Mouse (Mus musculus) layer of hippocampus, postnatal 36 days (tissue): Measurements from ENCODE around the gene Myh2. TPM values are rescaled to one million over a fixed set of nuclear protein-coding genes. Genes with fewer than 3 reads are reported as not detected.
A peak's percentile ranks its signal among the peaks of the same experiment; 100 is the strongest.

ENCODE experiments used
- DNase-seq, 2 experiments: peaks; one replicate each; pipeline ENCODE4 v3.0.0; 2022
- total RNA-seq, 2 experiments: library from RNA; stranded (reverse); gene quantifications; 2 replicates each; pipeline ENCODE4 v1.2.3; 2021

Myh2 gene
- total RNA-seq, 2 experiments from 2014 or later, result 0.13 to 0.15 TPM

- DNase-seq, result peak; percentile 38 to 52
Observed at GRCm38 (mm10) chr11:67153123-67153522, 17.7 kb upstream of the Myh2 start.

DNA sequence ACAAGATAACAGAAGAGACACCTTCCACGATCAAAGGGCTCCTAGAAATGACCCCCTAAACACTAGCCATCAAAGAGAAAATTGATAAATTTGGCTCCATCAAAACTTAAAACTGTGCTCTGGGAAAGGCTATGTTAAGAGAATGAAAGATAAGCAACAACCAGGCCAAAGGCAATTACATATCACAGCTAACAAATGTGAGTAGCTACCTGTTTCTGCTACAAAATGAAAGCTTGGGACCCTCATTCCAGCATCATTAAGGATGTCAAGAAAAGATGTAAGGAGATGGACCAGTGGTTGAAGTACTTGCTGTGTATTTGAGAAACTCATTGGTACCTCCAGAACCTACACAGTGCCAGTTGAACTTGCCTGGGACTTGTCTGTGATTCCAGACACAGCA is 17.0 kb upstream of the Myh2 start:
- DNase-seq, result no peak

DNA sequence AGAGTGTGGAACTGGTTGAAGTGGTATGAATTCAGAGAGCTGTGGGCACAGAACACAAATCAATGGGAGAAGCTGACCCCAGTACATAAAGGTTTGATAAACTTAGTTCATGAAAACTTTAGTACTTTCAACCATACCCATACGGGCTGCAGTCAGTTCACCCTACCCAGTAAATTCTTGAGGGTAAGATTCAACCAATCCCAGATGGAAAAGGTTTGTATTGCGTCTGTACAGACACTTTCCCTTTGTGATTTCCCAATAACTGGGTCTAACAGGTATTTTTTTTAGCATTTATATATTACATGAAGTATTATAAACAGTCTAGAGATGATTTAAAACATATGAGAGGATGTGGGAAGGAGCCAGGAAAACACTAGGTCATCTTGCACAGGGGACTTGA is 15.2 kb upstream of the Myh2 start:
- no peak for DNase-seq

- DNase-seq, result no peak
Observed at GRCm38 (mm10) chr11:67160131-67160530, 10.7 kb upstream of the Myh2 start.

DNA sequence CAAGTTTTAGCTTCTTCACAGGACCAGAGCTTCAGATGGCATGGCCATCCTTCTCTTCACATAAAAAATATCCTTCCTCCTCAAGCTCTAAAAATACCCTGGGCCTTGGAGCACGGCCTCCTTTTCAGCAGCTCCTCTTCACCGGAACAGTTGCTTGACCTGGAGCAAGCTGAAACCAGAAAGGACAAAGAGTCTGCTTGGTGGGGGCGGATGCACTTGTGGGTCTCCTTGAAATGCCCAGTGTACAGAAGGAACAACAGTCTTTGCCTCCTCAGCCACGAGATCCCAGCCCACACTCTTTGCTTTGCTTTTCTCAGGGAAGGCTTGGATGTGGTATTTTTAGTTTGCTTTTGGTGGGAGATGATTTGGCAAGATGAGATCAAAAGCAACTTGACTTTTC is 7.1 kb upstream of the Myh2 start:
- DNase-seq, result no peak

DNA sequence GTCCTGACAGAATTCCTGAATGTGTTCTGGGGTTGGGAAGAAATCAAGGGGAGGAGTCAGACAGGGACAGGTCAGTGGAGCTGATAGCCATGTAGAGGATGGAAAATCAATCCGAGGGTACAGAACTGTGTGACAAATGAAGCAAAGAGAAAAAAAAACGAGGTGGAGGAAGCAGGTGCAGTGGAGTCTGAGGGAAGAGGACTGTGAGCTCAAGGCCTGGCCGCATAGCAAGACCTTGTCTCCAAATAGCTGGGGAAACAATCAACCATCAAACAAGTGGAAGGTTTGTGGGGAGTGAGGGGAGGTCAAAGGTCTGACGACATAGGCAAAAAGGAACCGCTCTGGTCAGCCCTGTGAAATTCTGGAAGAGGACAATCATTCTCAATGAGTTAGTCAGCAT is 6.0 kb upstream of the Myh2 start:
- no peak for DNase-seq

GRCm38 (mm10) chr11:67169301-67169700 is 1.5 kb upstream of the Myh2 start:
- DNase-seq, result no peak

DNA sequence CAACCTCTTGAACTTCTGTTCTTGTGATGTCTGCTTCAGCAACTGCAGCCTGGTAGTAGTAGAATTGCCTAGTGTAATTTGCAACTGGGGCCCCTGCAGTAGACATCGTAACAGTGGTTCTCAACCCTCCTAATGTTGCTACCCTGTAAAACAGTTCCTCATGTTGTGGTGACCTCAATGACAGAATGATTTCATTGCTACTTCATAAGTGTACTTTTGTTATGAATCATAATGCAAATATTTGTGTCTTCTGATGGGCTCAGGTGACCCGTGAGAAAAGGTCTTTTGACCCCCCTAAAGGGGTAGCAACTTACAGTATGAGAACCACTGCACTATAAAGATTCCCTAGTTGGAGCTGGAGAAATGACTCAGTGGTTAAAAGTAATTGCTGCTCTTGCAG is 1.6 kb downstream of the Myh2 start:
- DNase-seq, result no peak

DNA sequence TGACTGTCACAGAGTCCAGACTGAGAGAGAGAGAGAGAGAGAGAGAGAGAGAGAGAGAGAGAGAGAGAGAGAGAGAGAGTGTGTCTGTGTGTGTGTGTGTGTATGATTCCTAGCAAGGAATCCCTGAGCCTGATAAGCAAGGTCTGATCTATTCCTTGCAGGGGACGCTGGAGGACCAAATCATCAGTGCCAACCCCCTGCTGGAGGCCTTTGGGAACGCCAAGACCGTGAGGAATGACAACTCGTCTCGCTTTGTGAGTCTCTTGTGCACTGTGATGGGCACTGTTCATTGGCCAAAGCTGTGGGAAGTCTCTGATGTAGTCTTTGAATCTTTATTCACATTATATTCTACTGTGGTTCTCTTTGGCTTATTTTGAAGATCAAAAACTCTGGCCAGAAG is 5.5 kb downstream of the Myh2 start:
- no peak for DNase-seq

DNA sequence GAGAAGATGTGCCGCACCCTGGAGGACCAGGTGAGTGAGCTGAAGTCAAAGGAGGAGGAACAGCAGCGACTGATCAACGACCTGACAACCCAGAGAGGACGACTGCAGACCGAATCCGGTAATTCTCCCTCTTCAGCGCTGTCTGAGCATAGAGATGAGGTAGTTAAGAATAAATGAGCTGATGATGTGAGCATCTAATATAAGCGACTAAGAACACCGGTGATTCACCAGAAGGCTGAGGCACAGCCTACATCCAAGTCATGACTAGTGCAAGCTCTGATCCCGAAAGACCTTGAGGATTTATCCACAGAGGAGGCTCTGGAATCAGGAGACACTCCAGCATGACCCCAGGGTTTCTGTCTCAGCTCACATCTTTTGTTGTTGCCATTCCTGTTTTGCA is 19.5 kb downstream of the Myh2 start:
- no peak for DNase-seq

- no peak for DNase-seq
Observed at GRCm38 (mm10) chr11:67190814-67191213, 20.0 kb downstream of the Myh2 start.

DNA sequence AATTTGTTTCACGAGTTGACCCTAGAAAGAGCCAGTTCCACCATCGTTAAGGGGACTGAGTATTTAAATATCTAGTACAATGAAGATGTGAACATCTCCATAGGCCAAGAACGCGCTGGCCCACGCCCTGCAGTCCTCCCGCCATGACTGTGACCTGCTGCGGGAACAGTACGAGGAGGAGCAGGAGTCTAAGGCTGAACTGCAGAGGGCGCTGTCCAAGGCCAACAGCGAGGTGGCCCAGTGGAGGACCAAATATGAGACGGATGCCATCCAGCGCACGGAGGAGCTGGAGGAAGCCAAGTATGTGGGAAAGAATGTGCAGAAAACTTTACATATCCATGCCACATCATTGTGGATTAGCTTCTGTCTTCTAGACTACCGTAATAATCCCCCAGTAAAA is 20.7 kb downstream of the Myh2 start:
- no peak for DNase-seq

GRCm38 (mm10) chr11:67199321-67199720 is 28.5 kb downstream of the Myh2 start:
- DNase-seq, result no peak

DNA sequence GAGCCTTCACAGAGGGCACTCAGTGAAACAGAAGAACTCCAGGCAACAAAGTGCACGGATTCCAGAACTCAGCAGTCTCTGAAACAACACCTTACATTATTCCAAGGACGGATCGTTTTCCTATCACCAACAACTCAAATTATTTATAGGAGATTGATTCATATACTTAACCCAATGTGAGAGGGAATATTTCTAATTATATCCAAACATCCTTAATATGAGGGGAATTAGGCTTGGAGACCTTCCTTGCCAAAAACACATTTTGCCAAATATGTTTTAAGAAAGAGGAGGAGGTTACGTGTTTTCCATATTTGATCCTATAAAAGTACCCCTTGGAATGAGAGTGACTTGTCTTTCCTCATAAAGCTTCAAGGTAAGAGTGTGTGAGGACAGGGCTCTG is 28.9 kb downstream of the Myh2 start, which contains the start of gene Myh1:
Gene Myh1 (plus strand): TSS at position 301 of the 400 bp plus-strand sequence.
- DNase-seq, result no peak

- DNase-seq, result no peak
Observed at GRCm38 (mm10) chr11:67204766-67205165, 33.9 kb downstream of the Myh2 start.

DNA sequence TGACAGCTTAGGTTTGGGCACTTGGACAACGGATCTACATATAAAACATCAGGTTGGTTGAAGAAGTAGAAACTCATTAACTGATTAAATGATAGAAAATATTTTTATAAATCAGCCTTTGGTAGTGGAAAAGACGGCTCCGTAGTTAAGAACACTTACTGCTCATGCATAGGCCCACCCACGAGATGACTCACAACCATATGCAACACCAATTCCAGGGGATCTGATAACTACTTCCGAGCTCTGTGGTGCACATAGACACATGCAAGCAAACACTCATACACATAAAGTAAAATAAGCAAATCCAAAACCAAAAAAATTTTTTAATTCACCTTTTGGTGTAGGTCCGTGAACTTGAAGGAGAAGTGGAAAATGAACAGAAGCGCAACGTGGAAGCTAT is 51.0 kb downstream of the Myh2 start:
- DNase-seq, result no peak

DNA sequence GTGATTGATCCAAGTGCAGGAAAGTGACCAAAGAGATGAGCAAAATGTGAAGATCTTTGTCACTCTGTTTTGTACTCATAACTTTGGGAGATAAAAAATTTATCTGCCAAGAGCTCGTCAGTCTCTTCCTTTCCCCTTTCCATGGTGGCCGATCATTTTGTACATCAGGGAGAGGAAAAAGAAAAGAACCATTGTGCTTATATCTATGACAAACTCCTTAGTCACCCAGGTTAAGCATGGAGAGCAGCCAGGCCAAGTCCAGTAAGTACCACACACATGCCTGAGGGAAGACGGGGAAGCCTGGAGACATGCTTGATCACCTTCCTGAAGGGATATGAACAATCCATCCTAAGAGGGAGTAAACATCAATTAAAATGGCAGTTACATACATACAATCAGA is 53.6 kb downstream of the Myh2 start:
- no peak for DNase-seq

- DNase-seq, result no peak
Observed at GRCm38 (mm10) chr11:67228731-67229130, 57.9 kb downstream of the Myh2 start.

GRCm38 (mm10) chr11:67229166-67229565 is 58.3 kb downstream of the Myh2 start:
- no peak for DNase-seq

DNA sequence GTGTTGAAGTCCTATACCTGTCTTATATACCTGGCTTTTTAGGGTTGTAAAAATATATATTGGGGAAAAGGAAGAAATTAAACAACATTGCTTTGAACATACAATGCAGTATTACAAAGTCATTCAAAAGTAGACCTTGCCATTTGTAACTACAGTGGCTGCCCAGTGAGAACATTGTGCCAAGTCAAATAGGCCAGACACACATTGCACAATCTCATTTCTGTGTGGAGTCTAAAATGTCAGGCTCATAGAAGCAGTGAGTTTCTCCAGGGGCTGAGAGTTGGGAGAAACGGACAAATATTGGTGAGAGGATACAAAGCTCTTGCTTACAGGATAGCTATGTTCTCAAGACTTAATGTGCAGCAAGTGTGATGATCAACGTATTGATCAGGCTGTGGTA is 59.1 kb downstream of the Myh2 start:
- DNase-seq, result no peak

DNA sequence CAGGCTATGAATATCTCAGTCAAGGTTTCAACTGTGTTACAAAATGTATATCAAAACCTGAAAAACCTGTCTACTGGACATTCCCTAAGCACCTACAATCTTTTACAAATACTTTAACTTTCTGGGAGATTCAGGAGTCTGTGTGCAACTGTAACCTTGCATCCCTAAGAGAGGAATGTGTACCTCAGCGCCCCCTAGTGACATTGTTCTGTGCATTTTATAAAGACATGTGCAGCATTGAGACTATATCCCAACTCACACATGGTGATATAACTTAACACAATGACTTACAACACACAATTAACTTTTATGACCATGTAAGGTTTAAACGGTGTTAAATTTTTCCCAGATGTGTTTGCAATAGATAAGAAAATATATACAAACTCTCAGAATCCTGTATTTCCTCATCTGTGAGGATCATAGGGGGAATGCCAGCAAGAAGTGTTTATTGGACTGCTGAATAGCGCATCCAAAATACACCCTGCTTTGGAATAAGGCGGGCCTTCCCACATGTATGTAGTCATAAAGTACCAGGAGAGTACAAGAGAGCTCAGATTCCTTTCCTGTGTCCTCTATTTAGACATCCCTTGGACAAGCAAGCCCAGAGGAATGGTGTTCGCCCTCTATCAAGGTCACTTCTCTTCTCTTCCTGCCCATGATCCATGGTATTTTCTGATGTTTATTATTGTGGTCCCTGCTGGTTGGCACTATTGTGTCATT is 65.0 kb downstream of the Myh2 start:
- DNase-seq, result no peak

GRCm38 (mm10) chr11:67236799-67237198 is 66.0 kb downstream of the Myh2 start:
- no peak for DNase-seq

- no peak for DNase-seq
Observed at GRCm38 (mm10) chr11:67237481-67238079, 66.8 kb downstream of the Myh2 start, which contains the start of gene Myh4. Myh4 (plus strand) TSS chr11:67238029.

- DNase-seq, result no peak
Observed at GRCm38 (mm10) chr11:67241051-67241450, 70.2 kb downstream of the Myh2 start.
